Mouse (Mus musculus) heart, postnatal 0 days (tissue): ENCODE results near the gene Slc7a15. TPM values are rescaled to one million over a fixed set of nuclear protein-coding genes. Genes with fewer than 3 reads are reported as not detected.

Source experiments
- ATAC-seq: fragments of 200-750 bp; cut with Nextera tagmentation; 2 replicates; pipeline ENCODE4 v1.8.0; 2017; ENCODE audit warnings: low read depth, moderate number of reproducible peaks, moderate library complexity; ENCODE audit not compliant: insufficient read depth
- DNase-seq: peaks from one replicate; pipeline ENCODE4 v3.0.0-alpha.2; 2016; ENCODE audit warnings: low spot score
- H3K27ac ChIP-seq: fragments of 300-500 bp; sonication (generic); 2 replicates; pipeline ENCODE4 v1.5.1; 2014; ENCODE audit warnings: low read depth, mild to moderate bottlenecking
- H3K27me3 ChIP-seq: fragments of 300-500 bp; sonication (generic); 2 replicates; pipeline ENCODE4 v1.6.1; 2014; ENCODE audit warnings: low read length, mixed read lengths; ENCODE audit not compliant: control insufficient read depth, insufficient read depth
- H3K36me3 ChIP-seq: fragments of 300-500 bp; sonication (generic); replicated peaks from 2 replicates; pipeline ENCODE4 v1.6.1; 2014; ENCODE audit warnings: low read length, mixed read lengths; ENCODE audit not compliant: control insufficient read depth, insufficient read depth
- H3K4me1 ChIP-seq: fragments of 300-500 bp; sonication (generic); 2 replicates; pipeline ENCODE4 v1.6.1; 2014; ENCODE audit warnings: antibody characterized with exemption; ENCODE audit not compliant: control insufficient read depth, insufficient read depth
- H3K4me2 ChIP-seq: fragments of 300-500 bp; sonication (generic); 2 replicates; pipeline ENCODE4 v1.6.1; 2014; ENCODE audit warnings: low read depth, mild to moderate bottlenecking, low read length, moderate library complexity
- H3K4me3 ChIP-seq: fragments of 300-500 bp; sonication (generic); 2 replicates; pipeline ENCODE4 v1.5.1; 2014; ENCODE audit warnings: low read depth, low read length
- H3K9ac ChIP-seq: fragments of 300-500 bp; sonication (generic); replicated peaks from 2 replicates; pipeline ENCODE4 v1.6.1; 2014; ENCODE audit warnings: low read depth, low read length, mixed read lengths
- H3K9me3 ChIP-seq: fragments of 300-500 bp; sonication (generic); replicated peaks from 2 replicates; pipeline ENCODE4 v1.6.1; 2016; ENCODE audit warnings: low read length; ENCODE audit not compliant: control insufficient read depth
- CTCF ChIP-seq: IDR thresholded peaks from 2 replicates; pipeline ENCODE4 v1.5.1; 2016; ENCODE audit warnings: antibody characterized with exemption, control low read depth, low read depth
- EP300 ChIP-seq: IDR thresholded peaks from 2 replicates; pipeline ENCODE4 v1.6.1; 2016; ENCODE audit warnings: antibody characterized with exemption, low read depth
- WGBS: fragments of 180-500 bp; shearing (Covaris S2); extraction: QIAGEN DNeasy Blood & Tissue Kit; methylation state at CpG from one replicate; pipeline ENCODE4 v1.1.7; 2014; 5-methylcytosine and 5-hydroxymethylcytosine counted together
- polyA plus RNA-seq: library from polyadenylated mRNA; unstranded; fragments of >200 nt; fragmentation: Nextera tagmentation; extraction: Ambion mirVana; gene quantifications from 2 replicates; pipeline ENCODE4 v1.2.1, GENCODE M21; 2015
- total RNA-seq: library from RNA; depleted of rRNA; stranded (reverse); fragments of >200 nt; gene quantifications from 2 replicates; pipeline ENCODE4 v1.2.3, GENCODE M21; 2014; ENCODE audit warnings: low replicate concordance

The Slc7a15 gene
- total and polyA plus RNA-seq, 2 experiments from 2014 or later: 0.05 TPM; not detected in 1

GRCm38 (mm10) chr12:8494675-8495074, 104.2 kb downstream of the Slc7a15 start:
- H3K4me1 ChIP-seq: peaks cover 7% of the 10 kb centered on the region; the same call in 1 of the 2 replicates
- TF ChIP-seq EP300 (no peak), CTCF (no peak)
- H3K27me3 ChIP-seq: no peaks in the 10 kb centered on the region
- no peak overlapping the region for H3K27ac ChIP-seq
- ATAC-seq (no peak), DNase-seq (no peak)
- no peaks in the 10 kb centered on the region for H3K36me3 ChIP-seq
- no peak overlapping the region for H3K4me2 ChIP-seq
- H3K9me3 ChIP-seq: no peaks in the 10 kb centered on the region
- 56% methylated on average over 3 of the region's 3 CpGs for WGBS
- H3K4me3 ChIP-seq: no peak overlapping the region
- no peak overlapping the region for H3K9ac ChIP-seq

- ATAC-seq: no peak
- no peaks in the 10 kb centered on the region for H3K9me3 ChIP-seq
- no peak for TF ChIP-seq CTCF
- no peak for TF ChIP-seq EP300
- H3K27me3 ChIP-seq: no peaks in the 10 kb centered on the region
- no peak overlapping the region for H3K4me2 ChIP-seq
- H3K4me3 ChIP-seq: no peak overlapping the region
- no peak overlapping the region for H3K9ac ChIP-seq
- no peak for DNase-seq
- no peaks in the 10 kb centered on the region for H3K36me3 ChIP-seq
- H3K4me1 ChIP-seq: peaks cover 7% of the 10 kb centered on the region; the same call in 1 of the 2 replicates
- WGBS: 60% methylated on average over 3 of the region's 3 CpGs
- no peak overlapping the region for H3K27ac ChIP-seq
Measured at GRCm38 (mm10) chr12:8493386-8493785, 105.5 kb downstream of the Slc7a15 start.

GRCm38 (mm10) chr12:8489098-8489497, 109.8 kb downstream of the Slc7a15 start:
- Histone ChIP-seq H3K27me3 (no peaks in the 10 kb centered on the region), H3K27ac (no peak overlapping the region), H3K4me1 (no peaks in the 10 kb centered on the region), H3K9ac (no peak overlapping the region), H3K36me3 (no peaks in the 10 kb centered on the region), H3K4me2 (no peak overlapping the region), H3K9me3 (no peaks in the 10 kb centered on the region), H3K4me3 (no peak overlapping the region)
- no peak for DNase-seq
- TF ChIP-seq EP300 (no peak), CTCF (no peak)
- WGBS: 74% methylated on average over 4 of the region's 4 CpGs
- ATAC-seq: no peak

DNA sequence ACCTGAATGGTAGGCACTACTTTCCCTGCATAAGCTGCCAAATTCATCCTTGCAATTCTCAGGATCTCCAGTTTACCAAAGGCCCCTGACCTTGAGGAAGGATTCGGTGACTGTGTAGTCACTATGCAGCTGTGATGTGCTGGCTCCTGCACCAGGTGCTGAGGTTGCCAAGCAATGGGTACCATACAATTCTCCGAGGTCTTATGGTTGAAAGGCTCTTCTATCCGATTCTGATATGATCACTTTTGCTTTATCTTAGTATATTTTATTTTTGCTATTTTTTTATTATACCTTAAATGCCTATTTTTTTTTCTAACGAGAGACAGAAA, 110.2 kb downstream of the Slc7a15 start:
- Histone ChIP-seq H3K36me3 (no peaks in the 10 kb centered on the region), H3K4me1 (no peaks in the 10 kb centered on the region), H3K4me2 (no peak overlapping the region), H3K9ac (no peak overlapping the region), H3K4me3 (no peak overlapping the region), H3K9me3 (no peaks in the 10 kb centered on the region), H3K27me3 (no peaks in the 10 kb centered on the region), H3K27ac (no peak overlapping the region)
- TF ChIP-seq EP300 (no peak), CTCF (no peak)
- 81% methylated on average over 4 of the region's 4 CpGs for WGBS
- no peak for DNase-seq
- no peak for ATAC-seq

- Histone ChIP-seq H3K9me3 (no peaks in the 10 kb centered on the region), H3K27me3 (no peaks in the 10 kb centered on the region), H3K9ac (no peak overlapping the region), H3K4me1 (no peaks in the 10 kb centered on the region), H3K4me3 (no peak overlapping the region), H3K4me2 (no peak overlapping the region), H3K27ac (no peak overlapping the region), H3K36me3 (no peaks in the 10 kb centered on the region)
- 76% methylated on average over 5 of the region's 5 CpGs for WGBS
- DNase-seq: no peak
- no peak for ATAC-seq
- TF ChIP-seq CTCF: no peak
- no peak for TF ChIP-seq EP300
Measured at GRCm38 (mm10) chr12:8487959-8488651, 110.8 kb downstream of the Slc7a15 start.

DNA sequence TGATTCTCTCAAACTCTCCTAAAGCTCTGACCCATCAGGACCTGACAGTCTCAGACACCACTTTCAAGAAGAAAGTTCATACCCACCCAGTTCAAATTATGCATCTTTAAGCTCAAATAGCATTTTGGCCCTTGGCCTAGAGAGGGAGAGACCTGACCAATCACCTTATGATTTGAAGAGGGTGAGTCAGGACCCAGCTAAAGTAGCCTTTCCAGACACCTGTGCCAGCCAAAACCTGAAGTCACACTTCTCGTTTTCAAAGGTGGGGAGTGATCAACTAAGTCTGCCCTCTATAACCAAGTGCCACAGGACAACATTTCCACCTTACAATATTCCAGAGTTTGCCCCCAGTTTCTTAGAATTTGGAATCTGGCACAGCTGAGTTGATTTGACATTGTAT, 111.6 kb downstream of the Slc7a15 start:
- no peaks in the 10 kb centered on the region for H3K9me3 ChIP-seq
- no peaks in the 10 kb centered on the region for H3K4me1 ChIP-seq
- WGBS: 71% methylated on average over 1 of the region's 1 CpGs
- H3K4me2 ChIP-seq: no peak overlapping the region
- H3K4me3 ChIP-seq: no peak overlapping the region
- no peak for TF ChIP-seq EP300
- no peak for TF ChIP-seq CTCF
- H3K36me3 ChIP-seq: no peaks in the 10 kb centered on the region
- DNase-seq: no peak
- no peak overlapping the region for H3K27ac ChIP-seq
- H3K27me3 ChIP-seq: no peaks in the 10 kb centered on the region
- H3K9ac ChIP-seq: no peak overlapping the region
- ATAC-seq: no peak
